Mouse (Mus musculus): ENCODE measurements around the gene Gpm6a. TPM values are rescaled to one million over a fixed set of nuclear protein-coding genes. Genes with fewer than 3 reads are reported as not detected.

Gpm6a gene
- polyA plus RNA-seq, 1 experiment from 2014 or later: 644 TPM

- H3K36me3 ChIP-seq (ENCODE audit: control insufficient read depth, insufficient read depth, low read length): no peaks in the 10 kb centered on the region
- no peak overlapping the region for H3K4me3 ChIP-seq (ENCODE audit: low read depth, low read length)
- DNase-seq (ENCODE audit: low spot score): peak; percentile 91
- no peaks in the 10 kb centered on the region for H3K27me3 ChIP-seq (replicated peaks; ENCODE audit: control insufficient read depth, insufficient read depth, low read length)
- 0 out of 2 replicates have a peak, but pooled peaks have one; percentile 32 for ATAC-seq
- no peaks in the 10 kb centered on the region for H3K9me3 ChIP-seq (replicated peaks; ENCODE audit: control insufficient read depth, low read length)
- peaks cover 16% of the 10 kb centered on the region for H3K4me1 ChIP-seq (ENCODE audit: control insufficient read depth, insufficient read depth, low read length)
- 4% methylated on average over 2 of the region's 2 CpGs for WGBS
- H3K4me2 ChIP-seq (ENCODE audit: low read length): no peak overlapping the region
- no peak overlapping the region for H3K9ac ChIP-seq (ENCODE audit: low read length)
- H3K27ac ChIP-seq (ENCODE audit: low read depth, low read length): no peak overlapping the region
These were observed 34.5 kb downstream of the Gpm6a start for GRCm38 (mm10) chr8:54989093-54989492.

- Histone ChIP-seq H3K9ac (ENCODE audit: low read length) (no peak overlapping the region), H3K27ac (ENCODE audit: low read depth, low read length) (peak overlapping the region; percentile 61), H3K9me3 (replicated peaks; ENCODE audit: control insufficient read depth, low read length) (no peaks in the 10 kb centered on the region), H3K27me3 (replicated peaks; ENCODE audit: control insufficient read depth, insufficient read depth, low read length) (no peaks in the 10 kb centered on the region), H3K4me2 (ENCODE audit: low read length) (no peak overlapping the region), H3K4me1 (ENCODE audit: control insufficient read depth, insufficient read depth, low read length) (peaks cover 16% of the 10 kb centered on the region), H3K4me3 (ENCODE audit: low read depth, low read length) (no peak overlapping the region), H3K36me3 (ENCODE audit: control insufficient read depth, insufficient read depth, low read length) (no peaks in the 10 kb centered on the region)
- WGBS: 35% methylated on average over 3 of the region's 3 CpGs
- ATAC-seq: peak; percentile 95
- DNase-seq (ENCODE audit: low spot score): peak; percentile 90
These were observed 37.4 kb downstream of the Gpm6a start for GRCm38 (mm10) chr8:54991840-54992609.

GRCm38 (mm10) chr8:54995662-54996061 lies 41.0 kb downstream of the Gpm6a start:
- H3K4me3 ChIP-seq (ENCODE audit: low read depth, low read length): no peak overlapping the region
- H3K36me3 ChIP-seq (ENCODE audit: control insufficient read depth, insufficient read depth, low read length): no peaks in the 10 kb centered on the region
- H3K27ac ChIP-seq (ENCODE audit: low read depth, low read length): no peak overlapping the region
- H3K4me2 ChIP-seq (ENCODE audit: low read length): no peak overlapping the region
- no peaks in the 10 kb centered on the region for H3K9me3 ChIP-seq (replicated peaks; ENCODE audit: control insufficient read depth, low read length)
- WGBS: 77% methylated on average over 1 of the region's 1 CpGs
- H3K9ac ChIP-seq (ENCODE audit: low read length): no peak overlapping the region
- DNase-seq (ENCODE audit: low spot score) (no peak), ATAC-seq (no peak)
- H3K4me1 ChIP-seq (ENCODE audit: control insufficient read depth, insufficient read depth, low read length): peaks cover 5% of the 10 kb centered on the region; the same call in 1 of the 2 replicates
- H3K27me3 ChIP-seq (replicated peaks; ENCODE audit: control insufficient read depth, insufficient read depth, low read length): no peaks in the 10 kb centered on the region

GRCm38 (mm10) chr8:55002398-55002797 lies 47.8 kb downstream of the Gpm6a start:
- DNase-seq (ENCODE audit: low spot score) (peak; percentile 61), ATAC-seq (peak; percentile 68)
- H3K27me3 ChIP-seq (replicated peaks; ENCODE audit: control insufficient read depth, insufficient read depth, low read length): no peaks in the 10 kb centered on the region
- no peak overlapping the region for H3K4me3 ChIP-seq (ENCODE audit: low read depth, low read length)
- H3K36me3 ChIP-seq (ENCODE audit: control insufficient read depth, insufficient read depth, low read length): no peaks in the 10 kb centered on the region
- no peaks in the 10 kb centered on the region for H3K9me3 ChIP-seq (replicated peaks; ENCODE audit: control insufficient read depth, low read length)
- 0 out of 2 replicates have a peak overlapping the region, but pooled peaks have one; percentile 15 for H3K27ac ChIP-seq (ENCODE audit: low read depth, low read length)
- no peak overlapping the region for H3K9ac ChIP-seq (ENCODE audit: low read length)
- no peak overlapping the region for H3K4me2 ChIP-seq (ENCODE audit: low read length)
- H3K4me1 ChIP-seq (ENCODE audit: control insufficient read depth, insufficient read depth, low read length): 0 out of 2 replicates have a peak, but pooled peaks cover 4% of the 10 kb centered on the region
- WGBS: 80% methylated on average over 1 of the region's 1 CpGs

GRCm38 (mm10) chr8:55002946-55003345 lies 48.3 kb downstream of the Gpm6a start:
- no peak overlapping the region for H3K9ac ChIP-seq (ENCODE audit: low read length)
- H3K4me3 ChIP-seq (ENCODE audit: low read depth, low read length): no peak overlapping the region
- no peak overlapping the region for H3K4me2 ChIP-seq (ENCODE audit: low read length)
- DNase-seq (ENCODE audit: low spot score): no peak
- no peak; the same call in 1 of the 2 replicates for ATAC-seq
- no peaks in the 10 kb centered on the region for H3K27me3 ChIP-seq (replicated peaks; ENCODE audit: control insufficient read depth, insufficient read depth, low read length)
- WGBS: 55% methylated on average over 2 of the region's 2 CpGs
- 0 out of 2 replicates have a peak, but pooled peaks cover 4% of the 10 kb centered on the region for H3K4me1 ChIP-seq (ENCODE audit: control insufficient read depth, insufficient read depth, low read length)
- H3K27ac ChIP-seq (ENCODE audit: low read depth, low read length): peak overlapping the region; percentile 15; the same call in 1 of the 2 replicates
- no peaks in the 10 kb centered on the region for H3K36me3 ChIP-seq (ENCODE audit: control insufficient read depth, insufficient read depth, low read length)
- H3K9me3 ChIP-seq (replicated peaks; ENCODE audit: control insufficient read depth, low read length): no peaks in the 10 kb centered on the region

- H3K27ac ChIP-seq (ENCODE audit: low read depth, low read length): no peak overlapping the region
- WGBS: 61% methylated on average over 2 of the region's 2 CpGs
- ATAC-seq (no peak), DNase-seq (ENCODE audit: low spot score) (no peak)
- H3K9ac ChIP-seq (ENCODE audit: low read length): no peak overlapping the region
- no peaks in the 10 kb centered on the region for H3K36me3 ChIP-seq (ENCODE audit: control insufficient read depth, insufficient read depth, low read length)
- no peak overlapping the region for H3K4me2 ChIP-seq (ENCODE audit: low read length)
- no peak overlapping the region for H3K4me3 ChIP-seq (ENCODE audit: low read depth, low read length)
- no peaks in the 10 kb centered on the region for H3K9me3 ChIP-seq (replicated peaks; ENCODE audit: control insufficient read depth, low read length)
- H3K4me1 ChIP-seq (ENCODE audit: control insufficient read depth, insufficient read depth, low read length): peaks cover 3% of the 10 kb centered on the region; the same call in 1 of the 2 replicates
- no peaks in the 10 kb centered on the region for H3K27me3 ChIP-seq (replicated peaks; ENCODE audit: control insufficient read depth, insufficient read depth, low read length)
These were observed 57.6 kb downstream of the Gpm6a start for GRCm38 (mm10) chr8:55012228-55012627.

- Histone ChIP-seq H3K27ac (ENCODE audit: low read depth, low read length) (no peak overlapping the region), H3K4me2 (ENCODE audit: low read length) (no peak overlapping the region), H3K9me3 (replicated peaks; ENCODE audit: control insufficient read depth, low read length) (no peaks in the 10 kb centered on the region), H3K36me3 (ENCODE audit: control insufficient read depth, insufficient read depth, low read length) (no peaks in the 10 kb centered on the region), H3K9ac (ENCODE audit: low read length) (no peak overlapping the region), H3K27me3 (replicated peaks; ENCODE audit: control insufficient read depth, insufficient read depth, low read length) (no peaks in the 10 kb centered on the region), H3K4me1 (ENCODE audit: control insufficient read depth, insufficient read depth, low read length) (peaks cover 3% of the 10 kb centered on the region; the same call in 1 of the 2 replicates), H3K4me3 (ENCODE audit: low read depth, low read length) (no peak overlapping the region)
- DNase-seq (ENCODE audit: low spot score) (no peak), ATAC-seq (no peak)
- WGBS: 84% methylated on average over 1 of the region's 1 CpGs
These were observed 62.4 kb downstream of the Gpm6a start for GRCm38 (mm10) chr8:55017071-55017470.

GRCm38 (mm10) chr8:55025851-55026660 lies 71.4 kb downstream of the Gpm6a start:
- WGBS: 11% methylated on average over 10 of the region's 10 CpGs
- ATAC-seq: peak; percentile 76
- no peaks in the 10 kb centered on the region for H3K27me3 ChIP-seq (replicated peaks; ENCODE audit: control insufficient read depth, insufficient read depth, low read length)
- H3K36me3 ChIP-seq (ENCODE audit: control insufficient read depth, insufficient read depth, low read length): no peaks in the 10 kb centered on the region
- H3K4me2 ChIP-seq (ENCODE audit: low read length): peak overlapping the region; percentile 46
- peak overlapping the region; percentile 95 for H3K27ac ChIP-seq (ENCODE audit: low read depth, low read length)
- peak; percentile 77 for DNase-seq (ENCODE audit: low spot score)
- H3K4me1 ChIP-seq (ENCODE audit: control insufficient read depth, insufficient read depth, low read length): peaks cover 16% of the 10 kb centered on the region
- no peaks in the 10 kb centered on the region for H3K9me3 ChIP-seq (replicated peaks; ENCODE audit: control insufficient read depth, low read length)
- H3K4me3 ChIP-seq (ENCODE audit: low read depth, low read length): 0 out of 2 replicates have a peak overlapping the region, but pooled peaks have one; percentile 6
- H3K9ac ChIP-seq (ENCODE audit: low read length): peak overlapping the region; percentile 58
